Mouse (Mus musculus): ENCODE measurements around the gene Timm9. TPM values are rescaled to one million over a fixed set of nuclear protein-coding genes. Genes with fewer than 3 reads are reported as not detected.

Gene Timm9
- polyA plus RNA-seq (2016; fragmentation: Nextera tagmentation; extraction: Ambion mirVana) = 75.5 and 87.1 TPM in 2 replicates

DNA sequence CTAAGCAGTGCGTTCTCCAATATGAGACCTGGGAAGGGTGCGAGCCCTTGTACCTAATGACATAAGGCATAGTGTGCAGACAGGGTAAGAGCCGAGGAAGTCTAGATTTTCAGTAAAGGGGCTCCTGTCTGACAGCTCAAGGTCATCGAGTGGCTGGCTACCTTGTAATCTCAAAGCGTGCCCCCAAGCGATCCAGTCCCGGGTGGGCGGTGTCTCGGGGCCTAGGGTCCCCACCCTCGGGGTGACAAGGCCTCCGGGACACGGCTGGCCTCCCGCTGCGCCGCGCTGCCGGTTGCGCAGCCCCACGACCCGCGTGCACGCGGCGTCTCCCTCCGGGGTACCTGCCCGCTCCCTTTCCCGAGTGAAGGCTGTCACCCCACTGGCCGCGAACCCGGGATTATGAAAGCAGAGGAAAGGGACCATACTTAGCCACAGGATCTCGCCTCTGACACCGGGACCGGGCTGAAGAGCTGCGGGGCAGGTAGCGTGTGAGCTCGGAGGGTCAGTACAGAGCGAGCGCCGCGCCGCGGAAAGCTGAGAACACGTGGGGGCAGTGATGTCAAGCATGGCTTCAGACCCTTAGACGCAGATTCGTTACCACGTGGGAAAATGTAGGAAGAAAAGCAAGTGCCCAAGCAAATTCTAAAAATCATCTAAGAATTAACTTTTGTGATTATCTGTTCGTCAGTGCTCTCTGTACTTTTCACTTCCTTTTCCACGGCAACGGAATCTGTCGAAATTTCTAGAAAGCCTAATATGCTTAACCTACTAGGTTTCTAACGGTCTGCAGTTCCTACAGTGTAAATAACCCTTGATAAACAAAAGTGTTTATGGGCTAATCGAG, at the start of gene Timm9, which contains the start of gene 2700049A03Rik:
Timm9 (minus strand) TSS at position 555 of the 844 bp plus-strand sequence.
2700049A03Rik (plus strand) TSS at position 719 of the 844 bp plus-strand sequence.
- Histone ChIP-seq H3K4me2 (replicated peaks) (peak within 1 kb of the TSS; percentile 88), H3K9me3 (no peaks in the 10 kb centered on the region), H3K27me3 (no peaks in the 10 kb centered on the region), H3K36me3 (peaks cover 30% of the 10 kb centered on the region), H3K27ac (peak within 1 kb of the TSS; percentile 83), H3K4me3 (peak within 1 kb of the TSS; percentile 98), H3K4me1 (peaks cover 16% of the 10 kb centered on the region; the same call in 1 of the 2 replicates), H3K9ac (peak within 1 kb of the TSS; percentile 94)
- WGBS = under 1% methylated on average over 52 of the region's 52 CpGs
- ATAC-seq (ENCODE audit: insufficient number of reproducible peaks, insufficient read depth, low FRiP score, low TSS enrichment) = peak; percentile 76; the same call in 1 of the 2 replicates

DNA sequence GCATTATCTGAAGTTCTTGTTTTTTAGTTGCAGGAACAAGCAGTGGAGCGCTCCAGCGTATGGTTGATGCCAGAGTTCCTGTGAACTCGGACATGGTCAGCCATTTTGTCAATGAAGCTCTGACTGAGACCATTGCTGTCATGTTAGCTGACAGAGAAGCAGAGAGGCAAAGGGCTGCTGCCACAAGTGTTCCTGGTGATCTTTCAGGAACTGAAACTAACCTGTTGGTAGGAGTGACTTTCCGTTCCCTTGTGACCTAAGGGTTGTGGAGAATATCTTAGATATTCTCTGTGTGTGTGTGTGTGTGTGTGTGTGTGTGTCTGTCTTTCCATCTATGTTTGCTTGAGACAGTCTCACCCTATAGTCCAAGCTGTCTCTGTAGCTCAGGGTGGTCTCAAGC, 47.9 kb upstream of the Timm9 start:
- no peak overlapping the region for H3K27ac ChIP-seq
- H3K9ac ChIP-seq = no peak overlapping the region
- H3K27me3 ChIP-seq = no peaks in the 10 kb centered on the region
- no peaks in the 10 kb centered on the region for H3K9me3 ChIP-seq
- peaks cover 54% of the 10 kb centered on the region for H3K36me3 ChIP-seq
- ATAC-seq (ENCODE audit: insufficient number of reproducible peaks, insufficient read depth, low FRiP score, low TSS enrichment) = no peak
- 95% methylated on average over 4 of the region's 4 CpGs for WGBS
- H3K4me2 ChIP-seq (replicated peaks) = no peak overlapping the region
- no peaks in the 10 kb centered on the region for H3K4me1 ChIP-seq
- H3K4me3 ChIP-seq = no peak overlapping the region

DNA sequence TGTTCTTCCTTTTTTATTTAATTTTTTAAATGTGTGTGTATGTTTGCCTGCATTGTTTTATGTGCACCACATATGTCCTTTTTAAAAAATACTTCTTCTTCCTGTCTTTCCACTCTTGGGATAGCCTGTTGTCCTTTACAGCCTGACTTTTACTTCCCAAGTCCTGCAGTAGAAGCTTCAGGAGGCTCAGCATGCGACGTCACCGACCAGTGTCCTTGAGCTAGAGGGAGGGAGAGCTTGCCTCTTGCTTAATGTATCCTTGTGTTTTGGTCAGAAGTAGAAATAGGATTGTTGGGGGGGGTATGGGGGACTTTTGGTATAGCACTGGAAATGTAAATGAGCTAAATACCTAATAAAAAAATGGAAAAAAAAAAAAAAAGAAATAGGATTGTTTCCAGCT, 47.3 kb upstream of the Timm9 start:
- no peaks in the 10 kb centered on the region for H3K4me1 ChIP-seq
- no peak overlapping the region for H3K9ac ChIP-seq
- WGBS = 89% methylated on average over 3 of the region's 3 CpGs
- H3K9me3 ChIP-seq = no peaks in the 10 kb centered on the region
- no peaks in the 10 kb centered on the region for H3K27me3 ChIP-seq
- no peak overlapping the region for H3K27ac ChIP-seq
- H3K36me3 ChIP-seq = peaks cover 54% of the 10 kb centered on the region
- no peak for ATAC-seq (ENCODE audit: insufficient number of reproducible peaks, insufficient read depth, low FRiP score, low TSS enrichment)
- H3K4me2 ChIP-seq (replicated peaks) = no peak overlapping the region
- no peak overlapping the region for H3K4me3 ChIP-seq

DNA sequence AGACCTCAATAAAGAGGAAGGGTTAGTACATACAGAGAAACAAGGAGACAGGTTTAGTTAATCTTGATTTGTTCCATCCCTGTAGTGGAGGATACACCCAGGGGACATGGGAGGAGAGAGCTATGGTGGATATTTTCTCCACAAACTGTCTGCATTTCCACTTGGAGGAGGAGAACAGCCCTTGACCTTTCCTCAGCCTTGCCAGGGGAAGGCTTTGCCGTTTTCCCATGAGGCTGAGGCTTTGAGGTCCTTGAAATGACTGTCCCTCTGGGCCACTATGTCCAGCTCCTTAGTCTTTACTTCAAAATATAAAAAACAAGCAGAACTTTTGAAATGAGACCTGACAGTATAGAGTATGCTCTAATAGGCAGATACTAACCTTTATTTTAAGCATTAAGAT, 33.4 kb upstream of the Timm9 start:
- no peaks in the 10 kb centered on the region for H3K4me1 ChIP-seq
- H3K27me3 ChIP-seq = no peaks in the 10 kb centered on the region
- H3K4me3 ChIP-seq = no peak overlapping the region
- 94% methylated on average over 1 of the region's 1 CpGs for WGBS
- no peak overlapping the region for H3K27ac ChIP-seq
- no peaks in the 10 kb centered on the region for H3K9me3 ChIP-seq
- no peak overlapping the region for H3K9ac ChIP-seq
- peaks cover 55% of the 10 kb centered on the region for H3K36me3 ChIP-seq
- H3K4me2 ChIP-seq (replicated peaks) = no peak overlapping the region
- no peak for ATAC-seq (ENCODE audit: insufficient number of reproducible peaks, insufficient read depth, low FRiP score, low TSS enrichment)

DNA sequence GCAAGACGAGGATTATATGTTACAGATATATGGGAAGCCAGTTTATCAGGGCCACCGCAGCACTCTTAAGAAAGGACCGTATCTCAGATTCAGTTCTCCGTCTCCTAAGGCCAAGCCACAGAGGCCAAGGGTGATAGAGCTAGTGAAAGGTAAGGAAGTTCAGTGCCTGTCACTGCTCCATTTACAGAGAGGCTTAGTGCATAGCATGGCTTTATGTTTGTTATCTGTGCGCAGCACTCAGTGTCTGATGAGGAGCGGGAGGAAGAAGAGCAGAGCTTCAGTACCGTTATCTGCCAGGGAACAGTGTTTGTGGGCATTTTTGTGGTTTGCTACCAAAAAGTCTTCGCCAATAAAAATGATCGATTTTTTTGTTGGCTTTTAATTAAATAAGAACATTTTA, 27.9 kb upstream of the Timm9 start:
- Histone ChIP-seq H3K4me3 (no peak overlapping the region), H3K36me3 (peaks cover 63% of the 10 kb centered on the region), H3K9ac (no peak overlapping the region), H3K9me3 (no peaks in the 10 kb centered on the region), H3K27ac (no peak overlapping the region), H3K27me3 (no peaks in the 10 kb centered on the region), H3K4me1 (no peaks in the 10 kb centered on the region), H3K4me2 (replicated peaks) (no peak overlapping the region)
- no peak for ATAC-seq (ENCODE audit: insufficient number of reproducible peaks, insufficient read depth, low FRiP score, low TSS enrichment)
- 91% methylated on average over 9 of the region's 9 CpGs for WGBS

DNA sequence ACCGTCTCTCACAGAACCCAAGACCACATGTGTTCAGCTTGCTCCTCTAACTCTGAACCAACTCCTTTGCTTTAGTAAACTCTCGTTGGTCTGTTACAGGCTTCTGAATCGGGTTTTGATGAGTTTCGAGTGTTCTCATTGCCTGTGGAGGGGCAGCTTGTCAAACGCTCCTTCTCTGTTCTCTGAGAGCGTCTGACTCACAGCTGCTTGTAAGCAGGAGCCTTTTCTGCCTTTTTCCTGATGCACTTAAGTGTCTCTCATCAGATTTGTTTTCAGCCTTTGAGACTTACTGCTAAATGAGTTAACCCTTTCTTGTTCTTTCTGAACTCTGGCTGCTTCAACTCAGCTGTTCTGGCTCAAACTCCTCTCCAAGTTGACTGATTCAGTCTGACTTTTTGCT, 21.5 kb upstream of the Timm9 start:
- Histone ChIP-seq H3K27me3 (no peaks in the 10 kb centered on the region), H3K4me2 (replicated peaks) (no peak overlapping the region), H3K4me1 (no peaks in the 10 kb centered on the region), H3K4me3 (no peak overlapping the region), H3K9me3 (no peaks in the 10 kb centered on the region), H3K27ac (no peak overlapping the region), H3K36me3 (peaks cover 82% of the 10 kb centered on the region), H3K9ac (no peak overlapping the region; the same call in 1 of the 2 replicates)
- ATAC-seq (ENCODE audit: insufficient number of reproducible peaks, insufficient read depth, low FRiP score, low TSS enrichment) = no peak
- WGBS = 88% methylated on average over 6 of the region's 6 CpGs

DNA sequence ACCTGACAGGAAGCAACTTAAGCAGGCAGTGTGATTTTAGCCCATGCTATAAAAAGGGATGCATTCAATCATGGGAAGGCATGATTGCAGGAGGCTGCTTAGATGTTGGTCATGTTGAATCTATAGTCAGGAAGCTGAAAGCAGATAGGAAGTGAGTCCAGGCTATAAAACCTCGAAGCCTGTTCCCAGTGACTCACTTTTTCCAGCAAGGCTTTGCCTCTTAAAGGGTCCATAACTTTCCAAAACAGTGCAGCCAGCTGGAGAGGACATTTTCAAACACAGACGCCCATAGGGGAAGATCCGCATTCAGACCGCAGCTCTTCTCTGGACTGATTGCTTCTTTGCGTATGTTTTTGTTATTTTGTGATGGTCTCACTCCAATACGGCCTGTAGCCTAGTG, 18.5 kb upstream of the Timm9 start:
- WGBS = 91% methylated on average over 6 of the region's 6 CpGs
- ATAC-seq (ENCODE audit: insufficient number of reproducible peaks, insufficient read depth, low FRiP score, low TSS enrichment) = no peak
- no peak overlapping the region for H3K4me3 ChIP-seq
- no peak overlapping the region for H3K9ac ChIP-seq
- no peak overlapping the region for H3K4me2 ChIP-seq (replicated peaks)
- peaks cover 79% of the 10 kb centered on the region for H3K36me3 ChIP-seq
- no peaks in the 10 kb centered on the region for H3K27me3 ChIP-seq
- no peaks in the 10 kb centered on the region for H3K4me1 ChIP-seq
- H3K27ac ChIP-seq = no peak overlapping the region
- no peaks in the 10 kb centered on the region for H3K9me3 ChIP-seq

DNA sequence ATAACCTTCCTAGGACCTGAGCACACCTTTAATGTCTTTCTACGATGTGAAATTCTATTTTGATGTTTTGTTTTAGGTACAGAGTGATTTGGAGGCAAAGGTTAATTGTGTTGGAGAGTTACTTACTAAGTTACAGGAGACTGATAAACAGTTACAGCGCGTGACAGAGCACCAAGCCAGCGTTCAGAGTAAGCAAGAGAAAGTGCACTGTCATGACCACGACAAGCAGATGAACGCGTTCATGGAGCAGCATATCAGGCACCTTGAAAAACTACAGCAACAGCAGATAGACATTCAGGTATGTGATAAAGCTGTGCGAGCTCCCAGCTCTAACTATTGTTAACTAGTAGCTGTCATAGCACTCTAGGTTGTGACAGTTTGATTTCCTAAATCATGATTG, 13.7 kb upstream of the Timm9 start:
- WGBS = 94% methylated on average over 8 of the region's 8 CpGs
- ATAC-seq (ENCODE audit: insufficient number of reproducible peaks, insufficient read depth, low FRiP score, low TSS enrichment) = no peak
- no peaks in the 10 kb centered on the region for H3K27me3 ChIP-seq
- no peaks in the 10 kb centered on the region for H3K4me1 ChIP-seq
- H3K4me2 ChIP-seq (replicated peaks) = no peak overlapping the region
- H3K9ac ChIP-seq = no peak overlapping the region
- H3K4me3 ChIP-seq = no peak overlapping the region
- H3K36me3 ChIP-seq = peaks cover 71% of the 10 kb centered on the region
- no peaks in the 10 kb centered on the region for H3K9me3 ChIP-seq
- H3K27ac ChIP-seq = no peak overlapping the region

DNA sequence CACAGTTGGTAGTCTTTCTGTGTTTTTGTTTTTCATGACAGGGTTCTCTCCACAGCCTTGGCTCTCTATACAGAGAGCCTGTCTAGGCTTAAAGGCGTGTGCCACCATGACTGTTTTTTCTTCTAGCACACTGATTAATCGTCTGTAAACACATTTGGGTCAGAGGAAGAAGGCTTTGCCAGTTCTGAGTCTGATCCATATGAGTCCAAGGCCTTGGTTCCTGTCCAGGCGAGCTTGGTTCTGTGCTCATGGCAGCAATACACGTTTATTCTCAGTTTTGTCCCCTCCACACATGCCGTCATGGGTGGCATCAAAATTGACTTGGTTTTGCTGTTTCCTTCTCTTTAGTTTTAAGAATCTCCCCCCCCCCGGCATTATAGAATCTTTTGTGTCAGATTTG, 13.0 kb upstream of the Timm9 start:
- H3K27ac ChIP-seq = no peak overlapping the region
- no peak for ATAC-seq (ENCODE audit: insufficient number of reproducible peaks, insufficient read depth, low FRiP score, low TSS enrichment)
- no peak overlapping the region for H3K9ac ChIP-seq
- H3K9me3 ChIP-seq = no peaks in the 10 kb centered on the region
- no peak overlapping the region for H3K4me2 ChIP-seq (replicated peaks)
- H3K4me1 ChIP-seq = no peaks in the 10 kb centered on the region
- H3K4me3 ChIP-seq = no peak overlapping the region
- WGBS = 89% methylated on average over 6 of the region's 6 CpGs
- H3K27me3 ChIP-seq = no peaks in the 10 kb centered on the region
- peaks cover 72% of the 10 kb centered on the region for H3K36me3 ChIP-seq

DNA sequence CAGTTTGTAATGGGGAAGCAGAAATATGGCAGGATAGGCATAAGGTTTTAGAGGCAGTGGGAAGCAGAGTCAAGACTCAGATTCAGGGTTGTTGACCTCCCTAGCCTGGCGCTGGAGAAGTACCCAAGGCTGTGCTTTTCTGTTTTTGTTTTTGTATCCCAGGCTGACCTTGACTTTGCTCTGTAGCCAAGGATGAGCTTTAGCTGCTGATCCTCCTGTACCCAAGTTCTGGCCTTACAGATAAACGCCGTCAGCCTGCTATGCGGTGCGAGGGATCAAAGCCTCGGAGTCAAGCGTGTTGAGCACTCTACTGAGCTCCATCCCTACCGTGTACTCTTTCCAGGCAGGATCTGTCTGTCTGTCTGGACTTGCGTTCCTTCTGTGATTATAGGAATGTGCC, 12.3 kb upstream of the Timm9 start:
- Histone ChIP-seq H3K36me3 (peaks cover 70% of the 10 kb centered on the region), H3K4me1 (no peaks in the 10 kb centered on the region), H3K4me3 (no peak overlapping the region), H3K27me3 (no peaks in the 10 kb centered on the region), H3K4me2 (replicated peaks) (no peak overlapping the region), H3K9me3 (no peaks in the 10 kb centered on the region), H3K9ac (no peak overlapping the region), H3K27ac (no peak overlapping the region)
- WGBS = 96% methylated on average over 9 of the region's 9 CpGs
- no peak for ATAC-seq (ENCODE audit: insufficient number of reproducible peaks, insufficient read depth, low FRiP score, low TSS enrichment)

DNA sequence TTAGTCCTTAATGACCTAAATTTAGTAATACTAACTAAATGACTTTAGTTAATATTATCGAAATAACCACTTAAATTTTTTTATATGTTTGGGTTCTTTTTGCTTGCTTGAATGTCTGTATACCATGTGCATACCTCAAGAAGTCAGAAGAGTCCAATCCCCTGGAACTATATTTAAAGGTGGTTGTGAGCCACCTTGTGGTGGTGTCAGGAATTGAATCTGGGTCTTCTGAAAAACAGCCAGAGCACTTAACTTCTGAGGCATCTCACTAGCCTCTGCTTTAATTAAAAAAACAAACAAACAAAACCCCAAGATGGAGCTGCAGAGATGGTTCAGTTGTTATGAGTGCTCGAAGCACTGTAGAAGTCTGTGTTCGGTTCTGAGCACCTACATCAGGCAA, 11.2 kb upstream of the Timm9 start:
- H3K27ac ChIP-seq = no peak overlapping the region
- H3K4me3 ChIP-seq = no peak overlapping the region
- no peaks in the 10 kb centered on the region for H3K4me1 ChIP-seq
- peaks cover 71% of the 10 kb centered on the region for H3K36me3 ChIP-seq
- H3K9me3 ChIP-seq = no peaks in the 10 kb centered on the region
- 77% methylated on average over 3 of the region's 3 CpGs for WGBS
- H3K4me2 ChIP-seq (replicated peaks) = no peak overlapping the region
- H3K27me3 ChIP-seq = no peaks in the 10 kb centered on the region
- ATAC-seq (ENCODE audit: insufficient number of reproducible peaks, insufficient read depth, low FRiP score, low TSS enrichment) = no peak
- no peak overlapping the region for H3K9ac ChIP-seq

DNA sequence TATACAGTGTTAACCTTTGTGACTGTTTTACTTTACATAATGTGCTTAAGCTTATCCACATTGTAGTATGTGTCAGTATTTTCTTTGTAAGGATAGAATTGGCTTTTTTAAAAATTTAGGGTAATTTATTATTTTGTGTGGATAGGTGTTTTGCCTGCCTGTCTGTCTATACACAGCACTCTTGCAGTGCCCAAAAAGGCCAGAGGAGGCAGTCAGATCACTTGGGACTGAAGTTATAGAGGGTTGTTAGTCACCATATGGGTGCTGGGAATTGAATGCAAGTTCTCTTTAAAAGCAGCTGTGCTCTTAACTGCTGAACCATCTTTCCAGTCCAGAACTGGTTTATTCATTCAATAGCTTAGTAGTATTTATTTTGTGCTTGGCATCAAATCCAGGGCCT, 4.7 kb upstream of the Timm9 start:
- no peaks in the 10 kb centered on the region for H3K9me3 ChIP-seq
- H3K36me3 ChIP-seq = peaks cover 61% of the 10 kb centered on the region
- H3K4me1 ChIP-seq = peaks cover 12% of the 10 kb centered on the region; the same call in 1 of the 2 replicates
- no peak overlapping the region for H3K4me2 ChIP-seq (replicated peaks)
- no peaks in the 10 kb centered on the region for H3K27me3 ChIP-seq
- no peak overlapping the region for H3K9ac ChIP-seq
- H3K27ac ChIP-seq = no peak overlapping the region
- ATAC-seq (ENCODE audit: insufficient number of reproducible peaks, insufficient read depth, low FRiP score, low TSS enrichment) = no peak
- H3K4me3 ChIP-seq = no peak overlapping the region

Data from embryonic facial prominence, embryonic 12.5 days (tissue).